Mouse (Mus musculus) urinary bladder, postnatal 25 days (tissue): ENCODE data around the gene Igfbp7.
"Not testable (repeated sequence)": the region's sequence is repeated elsewhere in the genome, so short reads cannot be mapped to it uniquely, and the experiment has no call there.

Experiments used
- DNase-seq: peaks from one replicate; pipeline ENCODE4 v3.0.0; 2022; ENCODE audit warnings: low spot score

The Igfbp7 gene

DNA sequence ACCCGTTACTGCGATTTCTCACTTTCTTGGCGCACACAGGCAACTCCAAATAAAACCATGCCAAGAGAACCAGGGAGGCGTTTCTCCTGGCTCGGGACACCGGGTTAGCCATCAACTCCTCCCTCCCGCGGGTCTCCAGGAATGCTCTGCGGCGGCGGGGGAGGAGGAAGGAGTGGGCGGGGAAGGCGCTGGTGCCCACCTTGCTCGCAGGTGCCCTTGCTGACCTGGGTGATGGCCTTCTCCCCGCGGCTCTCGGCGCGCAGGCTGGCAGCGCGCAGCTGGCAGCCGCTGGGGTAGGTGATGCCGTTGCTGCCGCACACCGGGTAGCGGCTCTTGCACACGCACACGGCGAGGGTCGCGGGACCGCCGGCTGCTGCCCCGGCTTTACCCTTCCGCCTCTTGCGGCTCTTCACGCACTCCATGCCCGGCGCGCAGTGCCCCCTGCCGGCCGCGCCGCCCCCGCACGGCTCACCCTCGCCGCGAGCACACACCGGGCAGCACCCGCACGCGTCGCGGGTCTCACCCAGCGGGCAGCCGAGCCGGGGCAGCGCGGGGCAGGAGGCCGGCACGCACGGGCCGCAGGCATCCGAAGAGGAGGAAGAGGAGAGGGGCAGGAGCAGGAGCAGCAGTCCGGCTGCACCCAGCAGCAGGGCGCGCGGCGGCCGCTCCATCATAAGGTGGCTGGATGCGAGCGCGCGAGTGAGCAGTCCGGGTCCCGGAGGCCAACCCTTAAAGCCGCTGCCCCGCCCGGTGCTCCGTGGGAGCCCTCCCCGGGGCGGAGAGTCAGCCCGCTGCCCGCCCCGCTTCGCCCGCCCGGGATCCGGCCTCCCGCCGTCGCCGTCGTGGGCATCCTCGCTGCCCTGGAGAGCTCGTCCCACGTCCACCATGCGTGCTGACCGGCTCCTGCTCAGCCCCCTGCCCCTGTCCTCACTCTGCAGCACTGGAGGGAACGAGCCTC is at the start of gene Igfbp7:
TSS of gene Igfbp7 (minus strand) at position 701 of the 958 bp plus-strand sequence.
- DNase-seq = peak; percentile 80

DNA sequence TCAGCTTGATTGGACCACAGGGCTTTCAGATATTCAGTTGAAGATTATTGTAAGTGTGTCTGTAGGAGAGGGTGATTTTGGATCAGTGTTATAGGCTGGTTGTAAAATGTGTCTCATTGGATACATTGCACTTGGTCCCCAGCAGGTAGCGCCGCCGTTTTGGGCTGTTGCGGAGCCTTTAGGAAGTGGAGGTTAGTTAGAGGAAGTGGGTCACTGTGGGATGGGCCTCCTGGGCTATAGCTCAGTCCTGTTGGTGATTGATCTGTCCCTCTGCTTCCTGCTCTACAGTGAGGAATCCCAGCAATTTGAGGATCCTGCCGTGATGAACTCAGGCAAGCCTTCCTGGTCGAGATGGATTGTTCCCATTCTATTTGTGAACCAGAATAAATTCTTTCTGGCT is 44.3 kb upstream of the Igfbp7 start:
- no peak for DNase-seq

DNA sequence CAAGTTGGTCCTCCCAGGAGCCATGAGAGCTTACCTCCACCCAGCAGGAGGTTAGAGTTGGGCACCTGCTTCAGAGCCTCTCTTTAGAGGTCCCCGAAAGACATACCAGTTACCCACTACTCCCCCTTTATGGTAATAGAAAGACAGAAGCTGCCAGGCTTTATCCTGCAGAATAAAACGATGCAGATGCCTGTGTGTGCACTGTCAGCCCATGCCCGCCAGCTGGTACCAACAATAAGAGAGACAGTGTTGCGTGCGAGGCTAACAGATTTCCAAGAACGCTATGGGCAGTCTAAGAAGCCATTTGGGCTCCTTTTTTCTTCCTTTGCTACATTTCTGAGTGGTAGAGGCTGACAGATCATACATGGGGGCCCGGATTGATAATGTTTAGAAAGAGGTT is 41.7 kb upstream of the Igfbp7 start:
- no peak for DNase-seq

DNA sequence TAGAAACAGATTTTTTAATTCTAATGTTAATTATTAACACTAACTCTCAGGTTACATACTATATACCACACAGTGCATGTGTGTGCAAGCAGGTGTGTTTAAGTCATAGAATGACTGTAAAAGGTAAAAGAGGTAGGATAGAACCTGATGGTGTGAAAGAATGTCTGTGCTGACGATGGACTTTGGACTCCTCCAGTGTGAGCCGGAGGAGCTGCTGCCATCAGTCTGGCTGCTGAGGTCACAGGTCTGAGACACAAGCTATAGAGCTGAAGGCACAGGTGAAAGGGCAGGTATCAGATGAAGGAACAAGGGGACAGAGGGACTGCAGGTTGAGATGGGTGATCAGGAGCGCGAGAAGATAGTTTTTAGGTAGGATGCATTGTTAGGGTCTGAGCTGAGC is 37.6 kb upstream of the Igfbp7 start:
- DNase-seq = no peak

DNA sequence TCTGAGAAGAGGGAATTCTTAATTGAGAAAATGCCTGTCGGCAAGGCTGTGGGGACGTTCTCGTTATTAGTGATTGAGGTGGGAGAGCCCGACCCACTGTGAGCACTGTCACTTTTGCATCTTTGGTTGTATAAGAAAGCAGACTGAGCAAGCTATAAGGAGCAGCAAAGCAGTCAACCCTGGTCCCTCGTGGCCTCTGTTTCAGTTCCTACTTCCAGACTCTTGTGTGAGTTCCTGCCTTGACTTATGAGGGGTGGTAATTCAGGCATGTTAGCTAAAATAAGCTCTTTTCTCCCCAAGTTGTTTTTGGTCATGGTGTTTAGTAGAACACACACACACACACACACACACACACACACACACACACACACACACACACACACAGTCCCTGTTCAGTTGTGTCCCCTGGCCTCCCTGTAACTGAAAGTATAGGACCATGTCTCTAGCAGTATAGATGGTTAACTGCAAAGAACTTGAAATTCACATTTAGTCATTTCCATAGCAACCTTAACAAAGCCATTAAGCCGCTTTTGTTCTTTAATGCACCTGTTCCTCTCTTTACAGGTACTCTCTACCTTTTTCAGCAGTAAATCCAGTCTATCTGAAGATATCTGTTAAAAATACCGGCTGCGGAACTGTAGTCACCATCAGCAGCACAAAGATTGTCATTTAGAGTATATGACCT is 36.2 kb upstream of the Igfbp7 start:
- no peak for DNase-seq

DNA sequence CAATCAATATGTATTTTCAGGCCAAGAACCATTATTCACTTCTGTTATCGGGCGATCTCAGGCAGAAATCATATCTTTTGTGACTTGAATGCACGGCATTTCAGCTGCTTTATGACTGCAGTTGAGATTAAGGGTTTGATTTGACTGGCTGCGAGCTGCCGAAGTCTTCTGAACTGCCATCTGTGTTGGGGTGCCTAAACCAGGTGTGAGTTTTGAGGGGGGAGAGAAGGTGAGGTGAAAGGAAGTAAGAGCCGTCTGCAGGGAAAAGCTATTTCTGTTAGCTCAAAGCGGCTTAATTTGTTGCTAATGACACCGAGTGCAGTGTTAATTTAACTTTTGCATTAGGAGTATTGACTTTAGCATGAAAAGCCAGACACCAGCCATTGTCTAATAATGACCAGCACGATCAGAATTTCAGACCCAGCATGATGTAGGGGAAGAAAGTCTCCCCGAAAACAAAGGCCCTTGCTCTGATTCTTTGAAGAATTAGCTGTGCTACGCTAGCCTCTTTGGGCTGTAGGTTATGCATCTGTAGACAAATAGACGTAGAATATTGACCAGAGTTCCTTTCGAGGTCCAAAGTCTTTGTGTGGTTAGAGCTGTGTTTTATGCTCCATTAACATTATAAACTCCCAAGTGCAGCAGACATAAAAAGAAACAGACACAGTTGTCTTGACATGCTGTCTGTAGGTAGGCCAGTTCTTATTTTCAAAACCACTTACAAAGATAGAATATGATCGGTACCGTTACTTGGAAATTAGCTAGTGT is 35.2 kb upstream of the Igfbp7 start:
- no peak for DNase-seq

DNA sequence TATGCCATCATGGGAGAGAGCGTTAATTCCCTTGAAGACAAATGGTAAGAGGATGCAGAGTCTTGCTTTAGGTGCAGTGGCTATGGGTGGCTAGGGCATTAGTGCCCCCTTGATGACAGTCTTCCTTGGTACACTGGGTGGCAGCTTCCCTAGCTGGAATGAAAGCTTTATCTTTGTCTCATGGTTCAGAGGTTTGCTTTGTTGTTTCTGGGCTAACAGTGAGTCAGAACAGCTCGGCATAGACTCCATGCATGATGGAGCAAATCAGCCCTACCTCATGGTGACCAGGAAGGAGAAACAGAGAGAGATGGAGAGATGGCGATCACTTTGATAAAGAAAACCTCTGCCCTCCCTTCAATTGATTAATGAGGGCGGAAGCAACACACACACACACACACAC is 28.5 kb upstream of the Igfbp7 start:
- DNase-seq = no peak

DNA sequence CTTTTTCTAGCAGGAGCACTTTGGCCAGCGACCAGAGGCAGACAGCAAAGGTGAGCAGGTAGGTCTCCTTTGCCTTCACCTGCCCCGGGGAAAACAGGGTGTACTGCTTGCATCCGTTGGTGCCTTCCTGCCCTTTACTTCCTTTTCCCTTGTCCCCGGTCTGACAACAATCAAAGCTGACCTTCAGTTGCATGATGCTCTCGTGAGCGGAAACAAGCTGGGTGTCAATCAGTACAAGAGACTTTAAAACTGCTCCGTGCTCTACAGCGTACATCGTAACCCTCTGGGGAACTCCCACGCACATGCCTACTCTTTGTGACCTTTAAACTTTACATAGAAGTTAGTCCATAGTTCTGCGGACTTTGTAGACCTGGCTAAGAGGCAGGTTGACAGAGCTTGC is 26.2 kb upstream of the Igfbp7 start:
- no peak for DNase-seq

DNA sequence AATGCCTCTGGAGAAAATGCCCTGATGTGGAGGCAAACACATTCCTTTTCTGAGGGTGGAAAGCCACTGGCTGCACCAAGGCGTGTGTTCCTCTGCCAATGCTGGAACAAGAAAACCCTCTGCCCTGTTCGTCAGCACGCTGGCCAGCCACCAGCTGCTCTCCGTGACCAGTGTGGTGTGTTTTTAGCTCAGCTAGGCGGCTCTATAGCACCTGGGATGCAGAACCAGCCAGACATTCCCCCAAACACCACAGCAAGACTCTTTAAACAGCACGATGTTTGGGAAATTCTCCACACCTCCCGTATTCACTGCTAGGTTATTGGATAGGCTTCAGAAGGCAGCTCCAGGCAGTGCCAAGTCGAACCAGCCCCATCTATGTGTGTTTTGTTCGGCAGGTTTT is 25.7 kb upstream of the Igfbp7 start:
- DNase-seq = no peak

DNA sequence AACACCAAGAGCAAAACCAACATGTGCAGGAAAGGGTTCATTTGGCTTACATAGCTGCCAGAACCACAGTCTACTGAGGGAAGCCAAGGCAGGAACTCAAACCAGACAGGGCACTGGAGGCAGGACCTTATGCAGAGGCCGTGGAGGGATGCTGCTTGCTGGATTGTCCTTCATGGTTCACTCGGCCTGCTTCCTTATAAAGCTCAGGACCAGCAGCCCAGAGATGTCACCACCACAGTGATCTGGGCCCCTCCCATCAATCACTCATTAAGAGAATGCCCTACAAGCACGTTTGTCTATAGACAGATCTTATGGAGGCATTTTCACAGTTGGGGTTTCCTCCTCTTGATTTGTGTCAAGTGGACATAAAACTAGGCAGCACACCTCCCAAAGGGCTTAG is 25.3 kb upstream of the Igfbp7 start:
- no peak for DNase-seq

DNA sequence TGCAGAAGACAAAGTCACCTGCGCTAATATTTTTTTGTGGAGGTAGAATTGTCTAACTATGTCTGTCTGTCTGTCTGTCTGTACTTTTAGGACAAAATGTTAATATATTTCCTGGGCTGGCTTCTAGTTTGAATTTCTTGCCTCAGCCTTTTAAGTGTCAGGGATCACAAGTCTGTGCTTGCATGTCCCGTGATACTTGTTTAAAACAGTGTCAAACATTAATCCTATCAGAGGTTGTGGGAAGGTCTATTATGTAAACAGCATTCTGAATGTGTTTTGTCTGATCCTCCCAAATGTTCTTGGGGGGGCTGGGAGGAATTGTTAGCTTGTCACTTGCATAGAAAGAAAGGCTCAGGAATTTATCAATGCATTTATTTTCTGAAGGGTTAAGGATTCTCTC is 24.6 kb upstream of the Igfbp7 start:
- DNase-seq = no peak

DNA sequence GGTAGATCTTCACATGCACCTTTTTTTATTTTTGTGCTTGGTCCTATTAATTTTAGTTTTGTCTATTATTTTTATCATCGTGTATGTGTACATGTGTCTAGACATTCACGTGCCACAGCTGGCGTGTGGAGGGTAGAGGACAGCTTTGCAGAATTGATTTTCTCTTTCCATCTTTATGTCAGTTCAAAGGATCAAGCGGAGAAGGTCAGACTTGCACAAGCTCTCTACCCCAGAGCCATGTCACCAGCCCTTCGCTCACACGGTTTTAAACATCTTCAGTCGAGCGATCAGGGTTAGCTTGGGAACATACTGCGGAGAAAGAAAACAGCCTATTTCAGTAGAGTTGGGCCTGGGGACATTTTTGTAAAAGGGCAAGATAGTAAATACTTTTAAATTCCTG is 23.2 kb upstream of the Igfbp7 start:
- DNase-seq = no peak

DNA sequence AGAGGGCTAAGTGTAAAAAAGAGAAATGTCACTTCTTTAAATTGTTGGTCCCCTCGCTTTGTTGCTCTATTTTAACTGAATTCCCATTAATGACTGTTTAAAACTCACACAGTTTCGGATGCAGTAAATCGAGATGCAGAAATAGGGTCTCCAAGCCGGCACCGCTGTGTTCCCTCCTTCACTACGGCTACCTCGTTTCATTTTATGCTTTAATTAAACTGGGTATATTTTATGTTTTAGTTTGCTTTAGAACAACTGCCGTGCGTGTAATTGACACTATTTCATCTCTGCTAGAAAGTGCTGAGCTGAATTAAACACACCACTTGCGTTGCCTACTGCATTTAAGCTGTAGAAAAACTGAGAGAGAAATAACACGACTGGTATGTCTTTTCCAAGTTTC is 22.6 kb upstream of the Igfbp7 start:
- DNase-seq = no peak

DNA sequence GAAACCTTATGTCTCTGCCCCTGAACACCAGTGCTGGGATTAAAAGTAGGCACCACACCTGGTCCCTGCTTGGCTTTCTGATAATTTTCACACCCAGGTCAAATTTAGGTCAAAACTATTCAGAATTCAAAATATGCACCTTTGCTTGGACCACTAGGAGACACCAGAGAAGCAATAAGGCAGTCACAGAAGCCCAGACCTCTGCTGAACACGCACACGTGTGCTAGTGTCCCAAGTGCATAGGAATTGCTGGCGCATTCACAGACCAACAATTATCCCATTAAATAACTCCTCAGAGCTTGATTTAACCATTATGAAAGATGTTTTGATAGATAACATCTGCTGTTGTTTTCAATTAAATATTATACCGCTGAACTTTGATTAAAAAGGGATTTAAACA is 22.2 kb upstream of the Igfbp7 start:
- no peak for DNase-seq

DNA sequence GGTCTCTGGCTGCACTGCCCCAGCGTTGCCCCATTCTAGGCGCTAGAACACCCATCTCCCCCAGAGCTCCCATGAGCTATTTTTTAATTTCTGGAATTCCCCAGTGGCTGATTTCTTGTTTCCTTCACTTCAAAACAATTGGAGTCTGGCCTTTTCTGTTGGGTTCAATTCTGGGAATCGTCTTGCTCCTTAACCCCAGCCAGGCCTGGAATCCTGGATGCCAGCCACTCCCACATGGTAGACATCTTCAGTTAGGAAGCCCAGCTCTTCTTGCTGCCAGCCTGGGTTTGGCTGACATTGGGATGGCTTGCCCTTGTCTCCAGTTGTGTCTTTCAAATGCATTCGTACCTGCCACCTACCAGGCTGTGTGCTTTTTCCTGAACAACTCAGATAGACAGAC is 20.7 kb upstream of the Igfbp7 start:
- no peak for DNase-seq

DNA sequence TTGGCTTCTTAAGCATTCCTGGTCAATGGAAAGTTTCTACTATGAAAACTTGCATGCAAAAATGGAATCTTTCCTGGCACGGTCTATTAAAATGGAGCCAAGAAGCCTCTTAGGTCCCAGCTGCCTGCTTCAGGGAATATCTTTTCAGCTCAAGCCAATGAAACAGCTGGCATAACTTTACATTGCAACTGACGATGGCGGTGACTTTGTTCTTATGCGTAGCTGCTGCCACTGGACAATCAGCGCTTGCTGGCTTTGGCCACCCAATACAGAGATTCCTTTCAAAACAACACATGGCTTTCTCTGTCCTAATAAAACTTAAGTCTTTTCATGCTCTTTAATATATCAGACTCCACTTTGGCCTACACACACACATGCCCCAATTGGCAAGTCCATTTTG is 20.1 kb upstream of the Igfbp7 start:
- DNase-seq = no peak

DNA sequence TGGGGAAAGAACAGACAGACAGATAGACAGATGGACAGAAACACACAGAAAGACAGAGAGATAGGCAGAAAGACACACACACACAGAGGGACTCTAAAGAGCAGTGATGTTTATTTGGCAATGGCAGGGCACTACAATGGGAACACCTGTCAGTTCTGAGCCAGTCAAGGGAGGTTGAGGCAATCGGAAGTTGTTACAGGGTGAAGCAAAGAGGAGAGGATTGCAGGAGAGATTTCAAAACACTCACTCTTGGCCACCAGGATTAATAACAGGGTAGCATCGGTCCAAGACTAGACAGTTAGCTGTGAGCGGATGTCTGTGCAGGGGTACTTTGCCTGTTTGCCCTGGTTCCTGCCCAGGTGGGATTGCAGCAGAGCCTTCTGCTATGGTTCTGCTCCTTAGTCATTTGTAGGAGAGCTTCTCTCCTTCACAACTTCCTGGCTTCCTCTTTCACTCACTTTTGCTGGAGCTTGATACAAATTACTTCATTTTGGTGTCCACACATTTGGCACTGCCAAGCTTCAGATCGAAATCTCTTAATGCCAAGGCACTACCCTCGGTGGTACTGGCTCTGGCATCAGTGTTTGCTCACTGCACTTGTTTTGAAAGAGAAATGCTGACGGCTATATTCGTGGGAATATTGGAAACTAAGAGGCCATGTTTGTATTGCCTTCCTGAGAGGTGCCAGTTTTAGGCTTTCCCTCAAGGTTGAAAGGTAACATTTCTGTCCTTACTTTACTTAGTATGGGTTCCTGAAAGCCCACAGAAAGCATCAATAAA is 18.1 kb upstream of the Igfbp7 start:
- DNase-seq = no peak

DNA sequence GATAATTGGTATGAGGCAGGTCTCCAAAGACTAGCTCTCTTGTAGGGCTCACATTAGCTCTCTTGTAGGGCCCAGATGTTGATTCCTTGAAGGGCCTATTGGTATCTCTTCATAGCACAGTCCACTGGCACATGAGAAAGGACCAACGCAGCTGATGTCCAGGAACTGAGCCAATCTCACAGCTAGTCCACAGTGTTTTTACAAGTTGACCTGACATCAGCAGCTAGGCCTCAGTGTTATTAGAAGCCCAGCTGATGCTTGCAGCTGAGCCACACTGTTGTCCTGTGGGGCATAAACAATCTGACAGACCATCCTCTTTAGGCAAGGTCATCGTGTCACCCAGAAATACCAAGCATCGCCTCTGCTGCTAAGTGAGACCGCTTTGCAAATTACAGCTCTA is 11.7 kb upstream of the Igfbp7 start:
- DNase-seq = not testable (repeated sequence)

DNA sequence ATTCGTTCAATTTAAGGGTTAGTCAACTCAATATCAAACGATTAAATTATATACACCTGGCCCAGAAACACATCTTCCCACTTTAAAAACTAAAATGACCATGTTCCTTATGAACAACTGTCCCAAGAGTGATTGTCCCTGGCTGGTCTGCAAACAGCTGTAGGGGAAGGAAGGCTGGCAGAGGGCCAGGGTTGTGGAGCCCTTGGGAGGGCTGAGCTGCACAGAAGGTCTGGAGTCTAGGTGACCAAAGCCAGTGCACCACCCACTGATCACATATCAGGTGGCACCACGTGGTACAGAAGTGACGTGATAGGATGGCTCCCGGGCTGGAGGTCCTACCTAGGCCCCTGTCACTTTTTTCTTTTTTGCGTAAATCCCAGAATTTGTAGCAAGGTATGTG is 8.2 kb upstream of the Igfbp7 start:
- DNase-seq = no peak

DNA sequence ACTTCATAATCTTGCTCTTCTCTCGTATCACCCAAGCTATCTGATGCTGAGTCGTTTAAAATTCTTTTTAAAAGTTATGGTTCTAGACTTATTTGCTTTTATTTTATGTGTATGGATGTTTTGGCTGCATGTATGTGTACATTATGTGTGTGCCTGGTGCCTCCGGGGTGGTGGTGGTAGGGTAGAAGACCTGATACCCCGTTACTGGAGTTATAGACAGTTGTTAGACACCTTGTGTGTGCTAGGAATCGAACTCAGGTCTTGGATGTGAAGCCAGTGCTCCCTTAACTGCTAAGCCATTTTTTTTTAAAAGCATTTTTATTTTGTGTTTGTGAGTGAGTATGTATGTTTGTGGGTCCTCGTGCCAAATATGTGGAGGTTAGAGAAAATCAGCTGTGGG is 689 bp upstream of the Igfbp7 start:
- DNase-seq = no peak

DNA sequence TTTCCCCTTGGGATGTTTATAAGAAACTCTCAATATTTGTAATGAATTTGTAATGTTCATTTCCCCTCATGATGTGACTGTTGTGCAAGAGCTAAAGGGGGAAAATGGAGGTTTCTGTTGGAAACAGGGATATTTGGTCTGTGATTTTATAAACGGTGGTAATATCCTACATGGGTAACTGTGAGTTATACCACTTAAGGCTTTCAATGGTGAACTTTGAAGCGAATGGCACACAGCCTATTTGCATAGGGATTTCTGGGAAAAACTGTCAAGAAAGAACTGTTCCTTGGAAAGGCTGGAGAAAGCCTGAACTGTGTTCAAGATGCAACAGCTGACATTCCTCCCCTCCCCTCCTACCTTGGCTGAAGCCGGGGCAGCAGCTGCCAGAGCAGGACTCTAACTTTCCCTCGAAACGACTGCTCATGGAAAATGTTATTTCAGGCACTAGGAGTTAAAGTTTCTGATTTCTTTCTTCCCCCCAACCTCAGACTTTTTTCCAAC is 1.4 kb downstream of the Igfbp7 start:
- DNase-seq = no peak
